Mouse (Mus musculus) embryonic facial prominence, embryonic 12.5 days (tissue): ENCODE data around the gene Trpc4. TPM values are rescaled to one million over a fixed set of nuclear protein-coding genes. Genes with fewer than 3 reads are reported as not detected.

Source experiments
- ATAC-seq: fragments of 200-750 bp; cut with Nextera tagmentation; 2 replicates; pipeline ENCODE4 v1.8.0; 2017; ENCODE audit not compliant: insufficient number of reproducible peaks, insufficient read depth, low FRiP score, low TSS enrichment
- H3K27ac ChIP-seq: fragments of 300-500 bp; sonication (generic); 2 replicates; pipeline ENCODE4 v1.5.1; 2016; ENCODE audit warnings: mild to moderate bottlenecking
- H3K27me3 ChIP-seq: fragments of 300-500 bp; sonication (generic); 2 replicates; pipeline ENCODE4 v1.6.1; 2016; ENCODE audit warnings: mild to moderate bottlenecking, moderate library complexity
- H3K36me3 ChIP-seq: fragments of 300-500 bp; sonication (generic); 2 replicates; pipeline ENCODE4 v1.6.1; 2016; ENCODE audit warnings: mild to moderate bottlenecking
- H3K4me1 ChIP-seq: fragments of 300-500 bp; sonication (generic); 2 replicates; pipeline ENCODE4 v1.6.1; 2016
- H3K4me2 ChIP-seq: fragments of 300-500 bp; sonication (generic); replicated peaks from 2 replicates; pipeline ENCODE4 v1.6.1; 2016; ENCODE audit warnings: mild to moderate bottlenecking, moderate library complexity
- H3K4me3 ChIP-seq: fragments of 300-500 bp; sonication (generic); 2 replicates; pipeline ENCODE4 v1.5.1; 2016; ENCODE audit warnings: mild to moderate bottlenecking
- H3K9ac ChIP-seq: fragments of 300-500 bp; sonication (generic); 2 replicates; pipeline ENCODE4 v1.6.1; 2016; ENCODE audit warnings: mild to moderate bottlenecking, moderate library complexity
- H3K9me3 ChIP-seq: fragments of 300-500 bp; sonication (generic); 2 replicates; pipeline ENCODE4 v1.6.1; 2016; ENCODE audit warnings: mild to moderate bottlenecking, moderate library complexity
- WGBS: fragments of 180-500 bp; shearing (Covaris S2); methylation state at CpG from one replicate; pipeline ENCODE4 v1.1.7; 2016; 5-methylcytosine and 5-hydroxymethylcytosine counted together
- polyA plus RNA-seq: library from polyadenylated mRNA; unstranded; fragments of >200 nt; fragmentation: Nextera tagmentation; extraction: Ambion mirVana; gene quantifications from 2 replicates; pipeline ENCODE4 v1.2.1, GENCODE M21; 2016

Gene Trpc4
- polyA plus RNA-seq, 1 experiment from 2014 or later = 2.4 TPM

DNA sequence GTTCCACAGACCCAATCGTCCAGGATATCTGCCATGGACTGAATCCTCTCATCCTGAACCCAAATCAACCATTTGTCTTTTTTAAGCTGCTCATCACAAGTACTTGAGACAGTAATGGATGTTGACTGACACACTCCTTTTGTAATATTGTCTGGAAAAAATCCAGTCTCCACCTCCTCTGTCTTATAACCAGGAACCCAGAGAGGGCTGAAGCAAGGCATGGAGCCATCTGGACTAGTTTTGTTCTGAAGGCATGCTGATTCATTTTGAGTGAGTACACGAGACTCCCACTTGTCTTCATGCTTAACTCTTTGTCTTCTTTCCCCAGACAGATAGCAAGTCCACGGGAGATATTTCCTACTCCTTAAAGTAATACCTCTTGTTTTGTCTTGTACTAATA is 54.3 kb downstream of the Trpc4 start:
- Histone ChIP-seq H3K27ac (no peak overlapping the region), H3K4me2 (no peak overlapping the region), H3K4me1 (no peaks in the 10 kb centered on the region), H3K27me3 (no peaks in the 10 kb centered on the region), H3K9me3 (no peaks in the 10 kb centered on the region), H3K4me3 (no peak overlapping the region), H3K36me3 (no peaks in the 10 kb centered on the region), H3K9ac (no peak overlapping the region)
- no peak for ATAC-seq
- WGBS = 62% methylated on average over 3 of the region's 3 CpGs

DNA sequence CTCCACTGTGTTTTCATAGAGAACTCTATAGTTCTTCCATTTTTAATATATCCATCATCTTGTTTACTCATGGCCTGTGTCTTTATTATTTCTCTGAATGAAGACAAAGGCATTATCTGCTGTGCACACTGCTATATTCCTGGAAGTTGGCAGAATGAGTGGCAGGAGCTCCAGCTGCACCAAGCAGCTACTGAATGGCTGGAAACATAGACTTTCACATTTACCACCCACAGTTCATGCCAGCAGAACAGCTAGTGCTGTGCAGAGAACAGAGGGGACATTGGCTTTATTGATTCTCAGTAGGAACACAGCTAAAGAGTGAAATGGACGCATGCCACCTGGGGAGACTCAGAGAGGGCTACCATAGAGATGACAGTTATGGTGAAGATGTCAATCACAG is 55.6 kb downstream of the Trpc4 start:
- Histone ChIP-seq H3K4me2 (no peak overlapping the region), H3K9me3 (no peaks in the 10 kb centered on the region), H3K4me1 (no peaks in the 10 kb centered on the region), H3K27ac (no peak overlapping the region), H3K4me3 (no peak overlapping the region), H3K27me3 (no peaks in the 10 kb centered on the region), H3K36me3 (no peaks in the 10 kb centered on the region), H3K9ac (no peak overlapping the region)
- ATAC-seq = no peak
- WGBS = 91% methylated on average over 1 of the region's 1 CpGs

DNA sequence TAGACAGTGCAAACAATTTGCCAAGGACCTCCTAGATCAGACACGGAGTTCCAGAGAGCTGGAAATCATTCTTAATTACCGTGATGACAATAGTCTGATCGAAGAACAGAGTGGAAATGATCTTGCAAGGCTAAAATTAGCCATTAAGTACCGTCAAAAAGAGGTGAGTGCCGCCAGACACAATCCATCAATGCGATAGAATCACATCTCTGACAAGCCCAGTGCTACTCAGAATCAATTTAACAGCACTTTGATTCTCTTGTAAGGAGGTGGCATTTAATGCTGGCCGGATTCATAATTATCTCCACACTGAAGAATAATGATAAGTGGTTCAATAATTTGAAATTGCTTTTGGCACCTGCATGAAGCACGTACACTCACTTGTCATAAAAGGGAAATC is 66.7 kb downstream of the Trpc4 start:
- no peaks in the 10 kb centered on the region for H3K36me3 ChIP-seq
- H3K4me3 ChIP-seq = no peak overlapping the region
- H3K27ac ChIP-seq = no peak overlapping the region
- H3K9ac ChIP-seq = no peak overlapping the region
- H3K4me1 ChIP-seq = no peaks in the 10 kb centered on the region
- no peaks in the 10 kb centered on the region for H3K9me3 ChIP-seq
- 77% methylated on average over 8 of the region's 8 CpGs for WGBS
- no peak overlapping the region for H3K4me2 ChIP-seq
- ATAC-seq = no peak
- no peaks in the 10 kb centered on the region for H3K27me3 ChIP-seq

DNA sequence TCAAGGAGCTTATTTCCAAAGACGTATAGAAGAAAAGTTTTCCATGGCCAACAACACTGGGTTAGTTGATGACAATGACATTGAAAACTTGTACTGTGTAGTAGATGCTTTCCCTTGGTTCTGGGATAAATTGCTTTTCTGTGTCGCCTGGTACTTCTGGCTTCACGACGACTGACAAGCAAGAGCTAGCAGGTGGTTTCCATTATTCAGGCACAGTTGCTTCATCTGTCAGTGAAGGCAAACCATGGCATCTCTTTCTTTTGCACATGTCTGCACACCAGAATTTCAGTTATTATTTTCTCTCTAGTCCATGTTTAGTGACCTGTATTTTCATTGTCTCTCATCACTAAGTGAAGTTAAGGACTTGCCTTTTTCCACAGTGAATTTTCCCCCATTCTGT is 72.6 kb downstream of the Trpc4 start:
- no peak for ATAC-seq
- no peak overlapping the region for H3K27ac ChIP-seq
- 34% methylated on average over 4 of the region's 4 CpGs for WGBS
- no peak overlapping the region for H3K4me3 ChIP-seq
- no peaks in the 10 kb centered on the region for H3K9me3 ChIP-seq
- H3K36me3 ChIP-seq = no peaks in the 10 kb centered on the region
- no peak overlapping the region for H3K9ac ChIP-seq
- no peak overlapping the region for H3K4me2 ChIP-seq
- no peaks in the 10 kb centered on the region for H3K27me3 ChIP-seq
- no peaks in the 10 kb centered on the region for H3K4me1 ChIP-seq

DNA sequence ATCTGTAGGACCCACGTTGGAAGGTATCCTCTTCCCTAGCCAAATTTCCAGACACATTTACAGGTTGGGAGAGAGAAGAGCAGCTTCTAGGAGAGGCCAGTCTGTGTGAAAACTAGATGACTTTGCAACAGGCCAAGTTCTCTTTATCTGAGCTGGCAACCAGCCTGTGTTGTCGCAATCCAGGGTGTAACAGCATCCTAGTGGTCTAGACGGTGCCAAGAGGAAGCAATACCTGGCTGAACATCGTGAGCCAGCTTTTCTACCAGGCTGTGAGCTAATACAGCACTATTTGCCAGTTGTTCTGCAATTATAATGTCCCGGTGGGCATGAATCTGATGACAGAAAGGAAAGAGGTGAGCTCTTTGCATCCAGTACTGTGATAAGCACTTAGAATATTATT is 83.1 kb downstream of the Trpc4 start:
- Histone ChIP-seq H3K4me2 (no peak overlapping the region), H3K27me3 (no peaks in the 10 kb centered on the region), H3K36me3 (no peaks in the 10 kb centered on the region), H3K9me3 (no peaks in the 10 kb centered on the region), H3K4me1 (no peaks in the 10 kb centered on the region), H3K4me3 (no peak overlapping the region), H3K27ac (no peak overlapping the region), H3K9ac (no peak overlapping the region)
- no peak for ATAC-seq
- WGBS = 80% methylated on average over 5 of the region's 5 CpGs

DNA sequence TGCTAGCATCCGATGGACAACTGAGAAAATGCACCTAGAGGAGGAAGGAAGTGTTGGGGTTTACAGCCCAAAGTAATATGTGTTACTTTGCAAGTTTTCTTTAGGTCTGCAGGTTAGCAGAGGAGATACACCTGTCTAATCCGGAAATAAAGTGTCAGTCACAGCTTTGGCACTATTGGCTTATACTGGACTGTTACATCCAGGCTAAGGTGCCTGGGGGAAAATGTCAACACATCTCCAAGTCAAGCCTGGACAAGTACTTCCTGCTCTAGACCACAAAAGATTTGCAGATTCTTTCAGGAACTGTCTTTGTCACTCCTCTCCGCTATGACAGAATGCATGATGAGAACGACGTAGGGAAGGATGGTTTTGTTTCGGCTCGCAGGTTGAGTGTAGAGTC is 83.6 kb downstream of the Trpc4 start:
- no peak for ATAC-seq
- H3K9ac ChIP-seq = no peak overlapping the region

DNA sequence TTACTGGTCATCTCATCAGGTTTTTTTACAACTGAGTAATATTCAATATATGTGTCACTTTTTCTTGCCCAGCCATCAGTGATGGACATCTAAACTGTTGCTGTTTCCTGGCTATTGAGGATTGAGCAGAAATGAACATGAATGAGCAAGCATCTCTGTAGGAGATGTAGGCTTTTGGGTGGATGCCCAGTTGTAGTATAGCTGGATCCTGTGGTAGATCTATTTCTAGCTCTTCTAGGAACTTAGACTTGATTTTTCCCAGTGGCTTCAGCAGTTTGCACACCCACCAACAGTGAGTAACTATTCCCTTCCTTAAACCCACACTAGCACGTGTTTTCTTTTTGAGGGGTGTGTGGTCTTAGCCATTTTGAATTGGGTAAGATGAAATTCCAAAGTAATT is 87.3 kb downstream of the Trpc4 start:
- no peak overlapping the region for H3K4me3 ChIP-seq
- no peak for ATAC-seq

More for the DNA sequence above, 83.6 kb downstream of the Trpc4 start:
- Histone ChIP-seq H3K4me3 (no peak overlapping the region), H3K27ac (no peak overlapping the region), H3K36me3 (no peaks in the 10 kb centered on the region), H3K9me3 (no peaks in the 10 kb centered on the region), H3K4me1 (no peaks in the 10 kb centered on the region), H3K4me2 (no peak overlapping the region), H3K27me3 (no peaks in the 10 kb centered on the region)
- WGBS = 95% methylated on average over 7 of the region's 7 CpGs

DNA sequence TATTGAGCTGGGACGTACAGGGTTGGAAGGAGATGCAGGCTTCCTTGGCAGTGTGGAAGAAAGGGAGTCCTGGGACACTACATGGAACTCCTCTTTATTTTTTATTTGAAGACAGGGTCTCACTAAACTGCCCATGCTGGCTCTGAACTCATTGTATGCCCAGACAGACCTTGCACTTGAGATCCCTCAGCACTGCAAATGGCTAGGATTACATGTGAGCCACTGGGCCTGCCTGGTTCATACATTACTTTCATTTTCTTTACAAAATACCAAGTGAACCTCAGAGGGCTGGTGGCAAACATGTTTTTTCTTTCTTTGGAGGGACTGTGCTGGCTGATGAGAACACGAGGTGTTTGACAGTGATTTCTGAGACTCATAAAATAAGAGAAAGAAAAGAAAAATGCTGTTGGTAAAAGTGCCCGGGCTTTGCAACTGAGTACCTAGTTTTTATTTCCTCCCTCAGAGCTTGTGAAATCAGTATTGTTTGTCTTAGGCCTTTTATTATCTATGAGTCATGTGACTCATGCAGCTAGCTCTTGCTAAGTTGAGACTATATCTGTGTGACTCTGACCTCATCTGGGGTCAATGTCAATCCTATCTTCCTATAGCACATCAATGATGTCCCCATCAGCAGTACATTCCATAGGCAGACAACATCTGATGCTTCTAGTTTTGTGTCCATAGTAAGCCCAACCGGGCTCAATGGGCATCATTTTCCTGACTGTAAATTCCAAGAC is 89.1 kb downstream of the Trpc4 start:
- ATAC-seq = no peak
- H3K4me2 ChIP-seq = no peak overlapping the region
- H3K36me3 ChIP-seq = no peaks in the 10 kb centered on the region
- no peaks in the 10 kb centered on the region for H3K4me1 ChIP-seq
- H3K9me3 ChIP-seq = no peaks in the 10 kb centered on the region
- H3K27me3 ChIP-seq = no peaks in the 10 kb centered on the region
- WGBS = 82% methylated on average over 4 of the region's 4 CpGs
- no peak overlapping the region for H3K27ac ChIP-seq
- H3K4me3 ChIP-seq = no peak overlapping the region
- H3K9ac ChIP-seq = no peak overlapping the region

More for the DNA sequence above, 87.3 kb downstream of the Trpc4 start:
- H3K27me3 ChIP-seq = no peaks in the 10 kb centered on the region
- no peaks in the 10 kb centered on the region for H3K9me3 ChIP-seq
- no peaks in the 10 kb centered on the region for H3K4me1 ChIP-seq
- no peak overlapping the region for H3K27ac ChIP-seq
- H3K4me2 ChIP-seq = no peak overlapping the region
- H3K36me3 ChIP-seq = no peaks in the 10 kb centered on the region
- no peak overlapping the region for H3K9ac ChIP-seq
- WGBS = 77% methylated on average over 1 of the region's 1 CpGs

DNA sequence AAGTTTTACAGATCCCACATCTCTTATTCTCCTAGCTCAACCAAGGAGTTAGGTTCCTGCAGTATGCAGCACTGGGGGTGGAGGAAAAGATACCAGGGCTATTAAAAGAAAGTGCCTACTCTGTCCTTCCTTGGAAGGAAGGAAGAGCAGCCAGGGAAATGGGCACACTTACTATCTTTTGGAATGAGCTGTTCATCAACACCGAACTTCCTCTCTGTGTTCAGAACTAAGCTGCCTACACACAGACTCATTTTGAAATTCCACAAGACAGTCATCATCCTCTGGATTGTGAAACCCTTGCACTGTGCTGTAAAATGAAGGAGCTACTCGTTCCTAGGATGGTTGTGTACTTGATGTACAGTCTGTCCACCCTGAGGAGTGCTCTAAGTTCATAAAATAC is 90.6 kb downstream of the Trpc4 start:
- Histone ChIP-seq H3K27me3 (no peaks in the 10 kb centered on the region), H3K9ac (no peak overlapping the region), H3K4me1 (no peaks in the 10 kb centered on the region), H3K36me3 (no peaks in the 10 kb centered on the region), H3K4me3 (no peak overlapping the region), H3K9me3 (no peaks in the 10 kb centered on the region), H3K27ac (no peak overlapping the region), H3K4me2 (no peak overlapping the region)
- ATAC-seq = no peak
- WGBS = 74% methylated on average over 2 of the region's 2 CpGs

DNA sequence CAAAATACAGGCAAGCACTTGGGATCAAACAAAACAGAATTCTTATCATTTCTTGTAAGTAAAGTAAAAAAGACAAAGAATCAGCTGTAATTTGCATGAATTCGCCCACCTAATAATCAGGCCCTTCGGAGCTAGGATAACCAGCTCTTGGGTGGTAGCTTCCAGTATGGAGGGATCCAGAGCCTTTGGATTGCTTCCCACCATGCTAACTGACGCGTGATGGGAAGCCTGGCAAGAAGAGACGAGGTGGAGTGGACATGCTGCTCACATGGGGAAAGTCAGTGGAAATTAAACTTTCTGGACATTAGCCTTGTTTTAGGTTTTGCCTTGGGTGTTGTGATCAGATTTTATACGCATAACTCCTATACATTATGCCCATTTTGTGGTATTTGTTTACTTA is 93.5 kb downstream of the Trpc4 start:
- Histone ChIP-seq H3K9me3 (no peaks in the 10 kb centered on the region), H3K4me3 (no peak overlapping the region), H3K27ac (no peak overlapping the region), H3K4me1 (no peaks in the 10 kb centered on the region), H3K9ac (no peak overlapping the region), H3K36me3 (no peaks in the 10 kb centered on the region), H3K4me2 (no peak overlapping the region), H3K27me3 (no peaks in the 10 kb centered on the region)
- 88% methylated on average over 6 of the region's 6 CpGs for WGBS
- ATAC-seq = no peak

DNA sequence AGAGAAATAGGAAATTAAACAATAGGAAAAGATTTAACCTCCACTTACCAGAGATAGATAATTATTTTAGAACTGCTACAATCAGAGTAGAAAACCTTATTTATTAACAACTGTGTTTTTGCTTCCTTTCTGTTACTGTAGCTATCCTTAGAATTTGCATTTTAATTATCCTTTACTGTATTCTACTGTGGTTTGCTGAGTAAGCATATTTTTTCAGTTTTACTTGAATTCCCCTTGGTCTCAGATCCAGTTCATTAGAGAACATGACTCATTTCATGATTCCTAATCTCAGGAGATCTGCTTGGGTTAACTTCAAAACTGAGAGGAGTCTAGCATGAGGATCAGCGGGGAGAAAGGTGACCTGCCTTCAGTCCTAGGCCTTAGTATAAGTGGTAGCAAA is 111.1 kb downstream of the Trpc4 start:
- no peak for ATAC-seq
- no peaks in the 10 kb centered on the region for H3K36me3 ChIP-seq
- H3K9ac ChIP-seq = no peak overlapping the region
- no peak overlapping the region for H3K4me3 ChIP-seq
- no peak overlapping the region for H3K4me2 ChIP-seq
- no peaks in the 10 kb centered on the region for H3K9me3 ChIP-seq
- H3K4me1 ChIP-seq = no peaks in the 10 kb centered on the region
- no peak overlapping the region for H3K27ac ChIP-seq
- WGBS = 92% methylated on average over 1 of the region's 1 CpGs
- no peaks in the 10 kb centered on the region for H3K27me3 ChIP-seq

DNA sequence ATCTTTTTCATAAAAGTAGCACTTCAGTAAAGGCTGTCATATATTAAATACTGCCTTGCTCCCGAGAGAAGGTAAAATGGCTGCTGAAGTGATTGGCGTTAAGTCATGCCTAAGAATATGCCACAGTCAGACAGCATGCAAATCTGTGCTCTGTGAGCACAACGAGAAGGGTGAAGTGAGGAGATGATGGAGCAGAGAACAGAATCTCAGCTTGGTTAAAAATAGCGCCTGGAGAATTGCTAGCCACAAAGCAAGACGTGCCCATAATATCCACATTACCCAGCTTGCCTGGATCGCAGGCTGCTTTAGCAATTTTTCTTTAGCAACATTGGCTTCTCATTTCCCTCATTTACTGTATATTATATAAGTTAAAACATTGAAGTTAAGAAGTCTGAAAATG is 113.3 kb downstream of the Trpc4 start:
- Histone ChIP-seq H3K4me2 (no peak overlapping the region), H3K9me3 (no peaks in the 10 kb centered on the region), H3K27ac (no peak overlapping the region), H3K36me3 (no peaks in the 10 kb centered on the region), H3K27me3 (no peaks in the 10 kb centered on the region), H3K9ac (no peak overlapping the region), H3K4me3 (no peak overlapping the region), H3K4me1 (no peaks in the 10 kb centered on the region)
- no peak for ATAC-seq
- 81% methylated on average over 6 of the region's 6 CpGs for WGBS

DNA sequence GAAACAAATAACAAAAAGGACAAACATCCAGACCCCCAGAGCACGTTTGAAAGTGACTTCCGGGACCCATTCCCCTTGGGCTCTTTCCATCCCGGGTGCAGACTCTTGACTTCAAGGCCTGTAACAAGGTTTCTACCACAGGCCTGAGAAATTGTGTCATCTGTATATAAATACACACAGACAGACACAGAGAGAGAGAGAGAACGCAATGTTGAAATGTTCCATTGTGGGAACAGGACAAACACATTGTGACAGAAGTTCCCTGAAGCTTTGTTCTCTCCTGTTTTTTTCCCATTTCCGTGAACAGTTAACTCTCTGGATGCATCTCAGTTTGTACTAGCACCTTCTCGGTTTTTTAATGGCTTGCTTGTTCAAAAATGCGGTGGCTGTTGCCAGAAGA is 118.8 kb downstream of the Trpc4 start:
- H3K27me3 ChIP-seq = no peaks in the 10 kb centered on the region
- ATAC-seq = no peak
- H3K9ac ChIP-seq = no peak overlapping the region
- H3K27ac ChIP-seq = no peak overlapping the region
- no peak overlapping the region for H3K4me3 ChIP-seq
- H3K4me1 ChIP-seq = no peaks in the 10 kb centered on the region
- no peaks in the 10 kb centered on the region for H3K9me3 ChIP-seq
- H3K4me2 ChIP-seq = no peak overlapping the region
- WGBS = 81% methylated on average over 7 of the region's 7 CpGs
- H3K36me3 ChIP-seq = no peaks in the 10 kb centered on the region
